Mouse (Mus musculus): ENCODE data around the gene Lrp8. TPM values are rescaled to one million over a fixed set of nuclear protein-coding genes. Genes with fewer than 3 reads are reported as not detected.

Gene Lrp8
- total RNA-seq (2022): 100 to 1,000 TPM in 1 of 4 experiments, 10 to 100 TPM in 3; 82.8 to 103 (median 94.8) TPM

- no peak for DNase-seq (ENCODE audit: low spot score in 2 of 2)
These were observed at the start of gene Lrp8 for GRCm38 (mm10) chr4:107802185-107802449. Lrp8 (plus strand) TSS chr4:107802261.

GRCm38 (mm10) chr4:107756222-107756621 is 45.8 kb upstream of the Lrp8 start:
- DNase-seq (ENCODE audit: low spot score in 2 of 2): no peak

GRCm38 (mm10) chr4:107757487-107758470 is 44.3 kb upstream of the Lrp8 start:
- DNase-seq (ENCODE audit: low spot score in 2 of 2): no peak

GRCm38 (mm10) chr4:107758938-107759337 is 43.1 kb upstream of the Lrp8 start:
- no peak for DNase-seq (ENCODE audit: low spot score in 2 of 2)

- no peak for DNase-seq (ENCODE audit: low spot score in 2 of 2)
These were observed 39.1 kb upstream of the Lrp8 start for GRCm38 (mm10) chr4:107763001-107763400.

- DNase-seq (ENCODE audit: low spot score in 2 of 2): no peak
These were observed 38.5 kb upstream of the Lrp8 start for GRCm38 (mm10) chr4:107763598-107763997.

GRCm38 (mm10) chr4:107765196-107765813 is 36.8 kb upstream of the Lrp8 start:
- DNase-seq (ENCODE audit: low spot score in 2 of 2): no peak

GRCm38 (mm10) chr4:107766182-107766581 is 35.9 kb upstream of the Lrp8 start:
- DNase-seq (ENCODE audit: low spot score in 2 of 2): no peak

- no peak for DNase-seq (ENCODE audit: low spot score in 2 of 2)
These were observed 29.8 kb upstream of the Lrp8 start for GRCm38 (mm10) chr4:107772122-107772825.

- DNase-seq (ENCODE audit: low spot score in 2 of 2): no peak
These were observed 27.2 kb upstream of the Lrp8 start for GRCm38 (mm10) chr4:107774868-107775267.

GRCm38 (mm10) chr4:107775672-107776071 is 26.4 kb upstream of the Lrp8 start:
- no peak for DNase-seq (ENCODE audit: low spot score in 2 of 2)

GRCm38 (mm10) chr4:107776990-107777673 is 24.9 kb upstream of the Lrp8 start:
- DNase-seq (ENCODE audit: low spot score in 2 of 2): no peak

- DNase-seq (ENCODE audit: low spot score in 2 of 2): no peak
These were observed 18.5 kb upstream of the Lrp8 start for GRCm38 (mm10) chr4:107783541-107783940.

- no peak for DNase-seq (ENCODE audit: low spot score in 2 of 2)
These were observed 13.2 kb upstream of the Lrp8 start for GRCm38 (mm10) chr4:107788841-107789240.

GRCm38 (mm10) chr4:107800801-107801200 is 1.3 kb upstream of the Lrp8 start:
- no peak for DNase-seq (ENCODE audit: low spot score in 2 of 2)

- DNase-seq (ENCODE audit: low spot score in 2 of 2): peak; percentile 71 to 74
These were observed 486 bp upstream of the Lrp8 start for GRCm38 (mm10) chr4:107801366-107802184.

- DNase-seq (ENCODE audit: low spot score in 2 of 2): no peak
These were observed 630 bp downstream of the Lrp8 start for GRCm38 (mm10) chr4:107802450-107803331.

- peak; percentile 51 to 71 for DNase-seq (ENCODE audit: low spot score in 2 of 2)
These were observed 1.5 kb downstream of the Lrp8 start for GRCm38 (mm10) chr4:107803351-107804106.

- no peak for DNase-seq (ENCODE audit: low spot score in 2 of 2)
These were observed 3.4 kb downstream of the Lrp8 start for GRCm38 (mm10) chr4:107805491-107805890.

Measured in layer of hippocampus, adult 8-10 months (tissue).